Comparison of ENCODE assay signal across 8 mouse cellular contexts in genomic region chr6:129333674-129334078, GRCm38 (mm10). TPM values are rescaled to one million over a fixed set of nuclear protein-coding genes. Genes with fewer than 3 reads are reported as not detected.
DNase-seq lines count a peak whose midpoint lies in the region; ATAC-seq lines count a peak whose summit lies in the region.

No protein-coding gene starts in this region.

- 32% methylated on average over 11 of the region's 11 CpGs for WGBS in embryonic facial prominence, embryonic 14.5 days
- 7% methylated on average over 11 of the region's 11 CpGs for WGBS in liver, embryonic 15.5 days (ENCODE audit: insufficient replicate concordance)
- WGBS in stomach, embryonic 15.5 days, result 35% methylated on average over 11 of the region's 11 CpGs

- H3K36me3 ChIP-seq in embryonic facial prominence, embryonic 14.5 days (ENCODE audit: control insufficient read depth, insufficient read depth, low read length), result no peaks in the 10 kb centered on the region
- H3K36me3 ChIP-seq in liver, embryonic 15.5 days (replicated peaks), result no peaks in the 10 kb centered on the region
- H3K36me3 ChIP-seq in stomach, embryonic 15.5 days, result no peaks in the 10 kb centered on the region

- no peak overlapping the region for H3K27ac ChIP-seq in embryonic facial prominence, embryonic 14.5 days (replicated peaks; ENCODE audit: low read depth, low read length)
- no peak overlapping the region for H3K27ac ChIP-seq in liver, embryonic 15.5 days (replicated peaks)
- no peak overlapping the region for H3K27ac ChIP-seq in stomach, embryonic 15.5 days

- peak; percentile 86 for DNase-seq in A20 (ENCODE audit: low read depth, low spot score)
- DNase-seq in adrenal gland, adult 2 months, result peak; percentile 34
- peak; percentile 71 for DNase-seq in embryonic facial prominence, embryonic 14.5 days (ENCODE audit: low spot score)
- peak; percentile 69 to 71 for DNase-seq in heart, postnatal 10 days
- DNase-seq in kidney, postnatal 36 days, result peak; percentile 36 to 67
- DNase-seq in neural tube, embryonic 10.5 days (ENCODE audit: extremely low spot score, low spot score), result peak; percentile 20

- H3K9ac ChIP-seq in embryonic facial prominence, embryonic 14.5 days (ENCODE audit: low read depth, low read length), result no peak overlapping the region
- no peak overlapping the region for H3K9ac ChIP-seq in liver, embryonic 15.5 days
- H3K9ac ChIP-seq in stomach, embryonic 15.5 days, result no peak overlapping the region

- no peaks in the 10 kb centered on the region for H3K27me3 ChIP-seq in embryonic facial prominence, embryonic 14.5 days (replicated peaks; ENCODE audit: control insufficient read depth, insufficient read depth, low read length)
- H3K27me3 ChIP-seq in liver, embryonic 15.5 days, result no peaks in the 10 kb centered on the region
- no peaks in the 10 kb centered on the region for H3K27me3 ChIP-seq in stomach, embryonic 15.5 days (replicated peaks)

- no peak overlapping the region for H3K4me3 ChIP-seq in embryonic facial prominence, embryonic 14.5 days (ENCODE audit: low read depth, low read length)
- H3K4me3 ChIP-seq in liver, embryonic 15.5 days (replicated peaks), result no peak overlapping the region
- H3K4me3 ChIP-seq in stomach, embryonic 15.5 days (replicated peaks), result no peak overlapping the region

- ATAC-seq in embryonic facial prominence, embryonic 14.5 days (ENCODE audit: low read depth), result peak; percentile 70; the same call in 1 of the 2 replicates
- peak; percentile 40; the same call in 1 of the 2 replicates for ATAC-seq in liver, embryonic 15.5 days (ENCODE audit: insufficient read depth)
- ATAC-seq in stomach, embryonic 15.5 days (ENCODE audit: insufficient read depth, low FRiP score, low read depth), result peak; percentile 47

- intact Hi-C loops in heart, postnatal 10 days (cut with DNase I), result loop anchor here (5.0 kb wide), 1 partner anchor 34 kb away; no protein-coding TSS in a partner anchor

- H3K4me2 ChIP-seq in embryonic facial prominence, embryonic 14.5 days (ENCODE audit: low read depth, low read length), result no peak overlapping the region
- H3K4me2 ChIP-seq in liver, embryonic 15.5 days, result peak overlapping the region; percentile 37; the same call in 1 of the 2 replicates
- no peak overlapping the region; the same call in 1 of the 2 replicates for H3K4me2 ChIP-seq in stomach, embryonic 15.5 days

- H3K9me3 ChIP-seq in embryonic facial prominence, embryonic 14.5 days (ENCODE audit: control insufficient read depth, low read length), result no peaks in the 10 kb centered on the region
- no peaks in the 10 kb centered on the region for H3K9me3 ChIP-seq in liver, embryonic 15.5 days (replicated peaks)
- H3K9me3 ChIP-seq in stomach, embryonic 15.5 days, result no peaks in the 10 kb centered on the region

- H3K4me1 ChIP-seq in embryonic facial prominence, embryonic 14.5 days (ENCODE audit: control insufficient read depth, insufficient read depth, low read length), result no peaks in the 10 kb centered on the region
- no peaks in the 10 kb centered on the region for H3K4me1 ChIP-seq in liver, embryonic 15.5 days (replicated peaks)
- no peaks in the 10 kb centered on the region for H3K4me1 ChIP-seq in stomach, embryonic 15.5 days

RNA-seq across cellular contexts. Expression of gene 4922502D21Rik, which starts 2.1 kb away (rescaled TPM):
- total RNA-seq in adrenal gland, adult 2 months (2021), result not detected
- not detected in 2 replicates for polyA plus RNA-seq in adrenal gland, adult 2 months (2012; rRNA removed)
- polyA plus RNA-seq in embryonic facial prominence, embryonic 14.5 days (2014; fragmentation: Nextera tagmentation; extraction: Ambion mirVana), result 0.17 TPM in 1 of 2 replicates, not detected in the other
- total RNA-seq in heart, postnatal 10 days (2021), result not detected
- polyA plus RNA-seq in liver, embryonic 15.5 days (2015; fragmentation: Nextera tagmentation; extraction: Ambion mirVana), result not detected in 2 replicates
- polyA plus RNA-seq in stomach, embryonic 15.5 days (2015; fragmentation: Nextera tagmentation; extraction: Ambion mirVana), result not detected in 2 replicates

RNA-seq across cellular contexts. Expression of gene Clec12a, which starts 8.8 kb away (rescaled TPM):
- 1 to 10 TPM; 1.2 to 1.8 TPM for total RNA-seq in adrenal gland, adult 2 months (2021)
- polyA plus RNA-seq in adrenal gland, adult 2 months (2012; rRNA removed), result 0.16 and 0.23 TPM in 2 replicates
- polyA plus RNA-seq in embryonic facial prominence, embryonic 14.5 days (2014; fragmentation: Nextera tagmentation; extraction: Ambion mirVana), result 1.9 and 3.0 TPM in 2 replicates
- total RNA-seq in heart, postnatal 10 days (2021), result under 1 TPM; 0.19 to 0.74 TPM
- 13.6 and 14.5 TPM in 2 replicates for polyA plus RNA-seq in liver, embryonic 15.5 days (2015; fragmentation: Nextera tagmentation; extraction: Ambion mirVana)
- polyA plus RNA-seq in stomach, embryonic 15.5 days (2015; fragmentation: Nextera tagmentation; extraction: Ambion mirVana), result 1.9 and 2.6 TPM in 2 replicates

RNA-seq across cellular contexts. Expression of gene Clec12b, which starts 52.0 kb away (rescaled TPM):
- under 1 TPM in 1 of 2 experiments, not detected in 1; 0.20 TPM for total RNA-seq in adrenal gland, adult 2 months (2021)
- not detected in 2 replicates for polyA plus RNA-seq in adrenal gland, adult 2 months (2012; rRNA removed)
- 0.21 TPM in 1 of 2 replicates, not detected in the other for polyA plus RNA-seq in embryonic facial prominence, embryonic 14.5 days (2014; fragmentation: Nextera tagmentation; extraction: Ambion mirVana)
- not detected for total RNA-seq in heart, postnatal 10 days (2021)
- polyA plus RNA-seq in liver, embryonic 15.5 days (2015; fragmentation: Nextera tagmentation; extraction: Ambion mirVana), result 0.06 and 0.08 TPM in 2 replicates
- polyA plus RNA-seq in stomach, embryonic 15.5 days (2015; fragmentation: Nextera tagmentation; extraction: Ambion mirVana), result 0.19 TPM in 1 of 2 replicates, not detected in the other

RNA-seq across cellular contexts. Expression of gene Cd69, which starts 58.4 kb away (rescaled TPM):
- total RNA-seq in adrenal gland, adult 2 months (2021), result under 1 TPM in 1 of 2 experiments, not detected in 1; 0.38 TPM
- polyA plus RNA-seq in adrenal gland, adult 2 months (2012; rRNA removed), result not detected in 2 replicates
- 0.18 and 0.35 TPM in 2 replicates for polyA plus RNA-seq in embryonic facial prominence, embryonic 14.5 days (2014; fragmentation: Nextera tagmentation; extraction: Ambion mirVana)
- under 1 TPM in 1 of 2 experiments, not detected in 1; 0.67 TPM for total RNA-seq in heart, postnatal 10 days (2021)
- polyA plus RNA-seq in liver, embryonic 15.5 days (2015; fragmentation: Nextera tagmentation; extraction: Ambion mirVana), result 0.93 and 1.2 TPM in 2 replicates
- 0.40 and 0.59 TPM in 2 replicates for polyA plus RNA-seq in stomach, embryonic 15.5 days (2015; fragmentation: Nextera tagmentation; extraction: Ambion mirVana)

Comparison
In these comparisons a context has a peak if more than half of its experiments do, and no peak if none do; other contexts are left out.
1. DNase-seq: peak in every context shown above with its lines; median percentile 86 in A20; 71 in embryonic facial prominence, embryonic 14.5 days; 70 in heart, postnatal 10 days; 52 in kidney, postnatal 36 days; 34 in adrenal gland, adult 2 months; 20 in neural tube, embryonic 10.5 days.